Mouse (Mus musculus) urinary bladder, postnatal 4 days (tissue): ENCODE results near the gene Dctn3.
"Not testable (repeated sequence)": the region's sequence is repeated elsewhere in the genome, so short reads cannot be mapped to it uniquely, and the experiment has no call there.

ENCODE experiments used
- DNase-seq, 2 experiments: peaks; one replicate each; pipeline ENCODE4 v3.0.0; 2021 to 2022; ENCODE audit warnings: low spot score in 2 of 2

Gene Dctn3

GRCm38 (mm10) chr4:41698421-41699016 lies 24.5 kb downstream of the Dctn3 start:
- DNase-seq, result not testable (repeated sequence)

DNA sequence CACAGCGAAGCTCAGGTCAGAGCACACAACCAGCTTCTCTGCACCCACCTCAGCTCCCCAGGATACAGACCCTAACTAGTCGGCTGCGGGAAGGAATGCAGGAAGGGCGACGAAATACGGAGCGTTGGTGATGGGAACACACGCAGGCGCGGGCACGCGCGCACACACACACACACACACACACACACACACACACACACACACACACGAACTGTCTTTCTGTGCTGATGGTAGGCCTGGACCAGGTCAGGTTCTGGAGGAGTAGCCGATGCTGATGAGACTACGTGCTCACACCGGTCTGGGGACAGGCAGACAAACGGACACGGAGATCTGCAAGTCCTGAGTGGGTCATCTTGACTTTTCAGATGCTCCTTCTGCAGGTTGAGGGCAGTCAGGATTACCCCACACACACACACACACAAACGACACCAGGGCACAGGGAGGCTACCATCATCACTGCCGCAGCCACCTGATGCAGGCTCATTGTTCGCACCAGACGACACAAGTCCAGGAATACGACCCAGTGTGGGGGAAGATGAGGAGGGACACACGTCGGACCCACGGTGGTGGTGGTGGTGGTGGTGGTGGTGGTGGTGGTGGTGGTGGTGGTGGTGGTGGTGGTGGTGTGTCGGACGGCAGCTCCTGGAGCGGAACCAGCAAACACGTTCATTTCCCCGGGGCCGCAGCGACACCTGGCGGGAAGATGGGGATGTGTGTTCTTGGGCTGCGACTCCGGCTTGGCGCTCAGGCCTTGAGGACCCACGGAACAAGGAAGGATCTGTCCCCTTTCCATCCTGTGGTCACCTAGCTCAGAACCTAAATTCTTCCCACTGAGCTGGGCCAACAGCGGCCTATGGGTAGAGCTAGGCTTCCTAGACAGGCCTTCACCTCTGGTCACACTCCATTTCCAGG lies 25.8 kb downstream of the Dctn3 start, which contains the start of gene Cntfr:
Gene Cntfr, minus strand, starts transcription at position 160 of the 912 bp plus-strand sequence.
- peak; percentile 69 to 86 for DNase-seq

- DNase-seq, result not testable (repeated sequence)
Measured at GRCm38 (mm10) chr4:41696452-41696851, 26.5 kb downstream of the Dctn3 start.

- not testable (repeated sequence) for DNase-seq
Measured at GRCm38 (mm10) chr4:41695800-41696199, 27.2 kb downstream of the Dctn3 start.

DNA sequence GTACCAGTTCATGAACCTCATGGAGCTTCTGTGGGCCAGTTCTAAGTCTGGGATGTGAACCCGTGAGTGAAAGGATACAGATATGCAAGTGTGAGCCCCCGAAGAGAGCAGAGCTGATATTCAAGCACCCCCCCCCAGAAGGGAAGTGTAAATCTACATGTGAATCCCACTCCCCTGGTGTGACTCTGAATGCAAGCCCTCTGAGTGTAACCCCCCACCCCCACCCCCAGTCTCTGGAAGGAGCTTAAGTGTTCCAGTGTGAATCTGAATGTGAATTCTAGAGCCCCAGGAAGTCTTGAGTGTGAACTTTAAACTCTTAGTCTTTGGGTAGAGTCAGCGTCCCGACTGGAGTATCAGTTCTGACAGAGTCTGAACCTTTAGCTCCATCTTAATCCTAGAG lies 29.5 kb downstream of the Dctn3 start:
- not testable (repeated sequence) for DNase-seq

GRCm38 (mm10) chr4:41690014-41690413 lies 33.0 kb downstream of the Dctn3 start:
- not testable (repeated sequence) for DNase-seq

DNA sequence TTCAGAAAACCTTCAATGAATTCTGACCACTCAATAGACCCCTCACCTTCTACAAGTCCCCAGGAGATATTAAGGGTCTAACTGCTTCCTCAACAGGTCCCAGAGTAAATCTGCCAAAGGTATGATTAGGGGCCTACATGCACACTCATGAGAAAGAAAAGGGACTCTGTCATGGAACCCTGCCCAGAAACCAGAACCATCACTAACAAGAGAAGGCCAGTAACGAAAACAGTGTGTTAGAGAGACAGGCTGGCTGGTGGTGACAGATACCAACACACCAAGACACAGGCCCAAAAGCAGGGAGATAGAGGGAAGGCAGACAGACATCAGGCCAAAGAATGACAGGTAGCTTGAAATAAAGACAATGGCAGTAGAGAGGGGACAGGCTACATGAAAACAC lies 34.4 kb downstream of the Dctn3 start:
- DNase-seq, result not testable (repeated sequence)

DNA sequence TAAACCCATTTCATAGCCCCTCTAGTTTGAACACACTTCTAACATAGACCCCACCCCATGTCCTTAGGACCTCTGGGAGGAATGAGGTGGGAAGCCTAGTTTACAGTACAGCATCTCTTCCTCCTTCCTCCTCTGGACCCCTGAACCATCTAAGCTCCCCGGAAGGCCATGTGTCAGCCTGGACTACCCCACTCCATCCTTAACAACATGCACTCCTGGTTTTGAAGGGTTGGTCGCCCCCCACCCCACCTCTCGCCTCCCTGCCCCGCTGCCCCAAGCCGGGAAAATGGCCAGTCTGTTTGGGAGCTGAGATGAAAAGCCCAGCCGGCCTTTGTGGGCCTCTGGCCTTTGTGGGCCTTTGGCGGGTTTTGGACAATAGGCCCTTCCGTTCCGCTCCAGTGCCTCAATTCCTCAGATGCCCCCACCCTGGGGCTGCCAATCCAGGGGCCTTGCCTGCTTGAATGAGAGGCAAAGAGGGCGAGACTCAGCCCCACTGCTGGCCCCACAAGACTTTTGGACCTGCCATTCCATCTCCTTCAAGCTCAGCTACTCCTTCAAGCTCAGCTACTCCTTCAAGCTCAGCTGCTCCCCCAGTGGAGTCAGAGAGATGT lies 37.0 kb downstream of the Dctn3 start:
- DNase-seq, result not testable (repeated sequence)

GRCm38 (mm10) chr4:41684931-41685453 lies 38.0 kb downstream of the Dctn3 start:
- DNase-seq, result not testable (repeated sequence)

DNA sequence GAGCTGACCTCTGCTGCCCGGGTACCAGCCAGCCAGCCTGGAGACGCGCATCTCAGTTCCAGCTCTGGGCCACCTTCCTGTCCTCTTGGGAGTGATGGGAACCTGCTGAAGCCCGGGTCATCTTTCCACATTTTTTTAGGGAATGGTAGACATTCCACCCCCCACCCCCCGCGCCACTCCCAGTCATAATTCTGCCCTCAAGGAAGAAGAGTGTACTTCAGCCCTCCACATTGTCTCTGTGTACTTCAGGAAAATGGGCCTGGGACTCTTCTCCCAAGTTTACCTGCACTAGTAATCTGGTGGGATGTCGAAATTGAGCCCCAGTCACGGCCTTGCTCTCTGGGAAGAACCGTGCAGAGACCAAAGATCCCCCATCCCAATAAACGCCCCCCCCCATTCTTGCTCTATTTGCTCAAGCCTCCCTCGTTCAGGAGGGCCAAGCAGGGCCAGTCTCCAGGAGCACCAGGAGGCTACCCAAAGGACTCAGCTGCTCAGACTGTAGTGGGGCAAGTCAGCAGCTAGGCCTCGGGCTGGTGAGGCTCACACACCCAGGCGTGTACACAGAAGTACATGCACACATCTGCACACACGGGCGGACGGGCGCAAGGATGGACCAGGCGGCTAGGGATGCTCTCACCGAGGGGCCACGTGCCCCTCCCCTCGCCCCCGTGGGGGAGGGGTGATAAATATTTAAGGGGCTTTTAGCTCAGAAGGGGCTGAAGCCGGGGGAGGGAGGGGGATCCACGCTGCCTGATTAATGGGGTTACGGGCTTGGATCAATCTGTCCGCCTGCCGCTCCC lies 38.6 kb downstream of the Dctn3 start:
- DNase-seq, result not testable (repeated sequence)

GRCm38 (mm10) chr4:41683303-41683702 lies 39.7 kb downstream of the Dctn3 start:
- DNase-seq, result not testable (repeated sequence)

GRCm38 (mm10) chr4:41682789-41683188 lies 40.2 kb downstream of the Dctn3 start:
- no peak for DNase-seq

DNA sequence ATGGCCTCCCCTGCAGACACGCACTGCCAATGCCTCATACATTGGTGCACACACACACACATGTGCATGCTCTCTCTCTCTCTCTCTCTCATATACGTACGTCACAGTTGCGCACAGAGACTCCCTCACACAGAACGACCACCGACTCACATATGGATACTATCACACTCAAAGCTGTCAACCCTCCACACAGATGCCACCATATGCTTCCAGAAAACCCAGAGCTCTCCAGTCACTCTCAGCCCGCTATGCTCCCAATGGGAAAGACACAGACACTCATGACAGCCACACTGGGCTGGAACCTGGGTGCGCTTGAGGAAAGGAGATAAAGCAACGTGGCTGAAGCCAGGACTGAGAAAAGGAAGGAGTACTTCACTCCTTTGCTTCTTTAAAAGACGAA lies 41.0 kb downstream of the Dctn3 start:
- DNase-seq, result no peak

DNA sequence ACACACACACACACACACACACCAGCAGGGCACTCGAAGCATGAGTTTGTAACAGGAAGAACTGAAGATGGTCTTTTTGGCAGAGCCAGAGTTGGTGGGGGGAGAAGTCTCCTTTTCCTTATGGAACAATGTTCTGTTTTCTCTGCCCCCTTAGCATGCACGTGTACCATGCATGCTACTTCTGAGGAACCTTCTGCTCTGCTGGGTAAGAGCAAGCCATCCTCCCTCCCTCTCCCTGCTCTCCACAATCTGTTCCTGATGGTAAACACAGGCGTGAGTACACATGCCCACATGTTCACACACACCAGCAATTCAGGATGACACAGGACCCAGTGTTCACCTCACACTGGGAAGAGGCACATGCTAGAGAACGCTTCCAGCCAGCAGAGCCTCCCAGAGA lies 41.8 kb downstream of the Dctn3 start:
- DNase-seq, result no peak

DNA sequence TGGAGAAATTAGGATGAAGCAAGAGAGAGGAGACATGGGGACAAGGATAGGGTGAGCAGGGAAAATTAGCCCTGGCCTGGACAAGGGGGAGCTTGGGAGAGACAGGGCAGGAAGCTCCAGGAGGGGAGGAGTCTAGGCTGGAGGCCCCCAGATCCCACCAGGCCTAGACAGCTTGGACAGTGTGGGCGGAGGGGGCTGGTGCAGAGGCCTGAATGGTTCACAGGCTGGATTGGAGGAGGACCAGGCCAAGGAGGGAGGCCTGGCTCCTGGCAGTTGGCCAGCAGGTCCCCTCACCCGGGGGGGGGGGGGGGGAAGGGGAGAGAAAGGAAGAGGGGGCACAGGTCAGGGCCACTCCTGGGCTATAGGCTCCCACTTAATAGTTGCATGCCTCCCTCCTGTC lies 43.7 kb downstream of the Dctn3 start:
- DNase-seq, result no peak

DNA sequence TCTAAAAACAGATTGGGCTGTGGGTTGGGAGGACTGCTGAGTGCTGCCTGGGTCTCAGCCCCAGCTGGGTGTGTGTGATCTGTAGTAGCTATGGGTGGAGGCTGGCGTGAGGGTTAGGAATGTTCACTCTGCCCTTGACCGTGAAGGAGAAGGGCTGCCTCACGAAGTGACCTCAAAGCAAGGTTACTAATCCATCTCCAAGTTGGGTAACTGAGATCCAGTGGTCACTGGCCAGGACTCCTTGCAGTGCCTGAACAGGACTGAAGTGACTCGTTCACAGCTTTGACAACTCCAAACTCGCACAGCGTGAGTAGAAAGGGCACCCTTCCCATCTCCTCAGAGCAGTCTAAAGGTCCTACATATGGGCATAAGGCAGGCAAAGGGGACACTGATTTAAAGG lies 44.1 kb downstream of the Dctn3 start:
- DNase-seq, result no peak

GRCm38 (mm10) chr4:41677006-41677629 lies 45.9 kb downstream of the Dctn3 start:
- peak in 1 of 2 experiments; percentile 62 for DNase-seq

GRCm38 (mm10) chr4:41676248-41677005 lies 46.5 kb downstream of the Dctn3 start:
- DNase-seq, result no peak

GRCm38 (mm10) chr4:41673186-41673585 lies 49.8 kb downstream of the Dctn3 start:
- no peak for DNase-seq

- DNase-seq, result no peak
Measured at GRCm38 (mm10) chr4:41672522-41672963, 50.4 kb downstream of the Dctn3 start.
